Mouse (Mus musculus) c-Kit-negative CD71-positive TER-119-positive erythroid progenitor cells, embryonic 14.5 days (primary cell): Measurements from ENCODE around the gene Mcts2.
A peak's percentile ranks its signal among the peaks of the same experiment; 100 is the strongest.
"Not testable (repeated sequence)": the region's sequence is repeated elsewhere in the genome, so short reads cannot be mapped to it uniquely, and the experiment has no call there.

ENCODE experiments used
- DNase-seq: peaks from one replicate; pipeline ENCODE4 v3.0.0-alpha.2; 2013; ENCODE audit warnings: low read depth, low spot score

Mcts2 gene

DNA sequence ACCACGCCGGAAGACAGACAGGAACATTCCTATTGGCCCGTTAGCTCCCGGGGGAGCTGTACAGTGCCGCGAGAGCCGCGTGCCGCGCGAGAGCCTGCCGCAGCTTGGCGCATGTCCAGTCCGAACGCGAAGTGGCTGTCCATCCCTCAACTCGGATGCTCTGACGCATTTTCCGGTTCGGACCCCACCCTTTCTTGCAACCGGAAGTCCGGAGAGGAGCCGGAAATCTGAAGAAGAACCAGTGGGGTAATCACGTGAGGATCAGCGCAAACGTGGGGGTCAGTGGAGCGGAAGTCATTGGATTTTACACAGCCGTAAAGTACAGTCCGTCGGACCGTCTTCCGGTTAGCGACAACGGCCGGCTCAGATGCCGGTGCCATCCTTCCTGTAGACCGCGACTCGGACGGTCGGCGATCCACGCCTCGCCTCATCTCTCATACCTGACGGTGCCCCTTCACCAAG is at the start of gene Mcts2:
Mcts2 (plus strand) TSS at position 230 of the 462 bp plus-strand sequence.
- peak; percentile 74 for DNase-seq

- DNase-seq: no peak
Observed at GRCm38 (mm10) chr2:152637381-152637780, 49.5 kb upstream of the Mcts2 start.

- no peak for DNase-seq
Observed at GRCm38 (mm10) chr2:152638865-152639264, 48.0 kb upstream of the Mcts2 start.

DNA sequence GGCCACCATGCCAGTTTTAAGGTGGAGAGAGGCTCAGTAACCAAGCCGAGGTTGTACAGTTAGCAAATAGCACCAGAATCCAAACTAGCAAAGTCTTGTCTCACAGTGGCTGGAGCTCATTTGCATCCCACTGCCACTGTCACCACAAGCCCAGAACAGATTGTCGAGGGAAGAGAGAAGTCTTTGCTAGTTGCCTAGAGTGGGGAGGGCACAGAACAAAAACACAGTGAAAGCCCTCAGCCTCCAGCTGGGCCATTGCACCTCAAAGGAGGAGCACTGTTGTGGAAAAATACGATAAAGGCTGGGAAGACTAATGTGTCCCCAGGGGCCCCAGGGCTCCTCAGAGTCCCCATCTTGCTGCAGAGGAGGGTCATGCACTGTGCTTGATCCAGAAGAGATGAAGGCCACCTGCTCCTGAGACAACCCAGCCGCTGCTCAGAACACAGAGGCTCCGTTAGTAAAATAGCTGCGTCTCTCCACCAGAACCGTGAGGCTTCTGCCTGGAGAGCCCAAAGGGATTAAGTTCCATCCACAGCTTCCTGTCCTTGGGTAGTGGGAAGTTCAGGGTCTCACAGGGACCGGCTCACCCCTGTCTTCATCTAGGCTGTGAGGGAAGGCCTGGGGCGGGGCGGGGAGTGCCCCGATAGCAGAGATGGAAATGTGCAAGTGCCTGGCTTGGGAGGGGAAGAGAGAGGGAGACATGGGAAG is 47.3 kb upstream of the Mcts2 start:
- DNase-seq: no peak

GRCm38 (mm10) chr2:152652901-152653620 is 33.8 kb upstream of the Mcts2 start:
- DNase-seq: no peak

GRCm38 (mm10) chr2:152653874-152654715 is 32.7 kb upstream of the Mcts2 start:
- no peak for DNase-seq

- DNase-seq: no peak
Observed at GRCm38 (mm10) chr2:152657398-152657797, 29.4 kb upstream of the Mcts2 start.

DNA sequence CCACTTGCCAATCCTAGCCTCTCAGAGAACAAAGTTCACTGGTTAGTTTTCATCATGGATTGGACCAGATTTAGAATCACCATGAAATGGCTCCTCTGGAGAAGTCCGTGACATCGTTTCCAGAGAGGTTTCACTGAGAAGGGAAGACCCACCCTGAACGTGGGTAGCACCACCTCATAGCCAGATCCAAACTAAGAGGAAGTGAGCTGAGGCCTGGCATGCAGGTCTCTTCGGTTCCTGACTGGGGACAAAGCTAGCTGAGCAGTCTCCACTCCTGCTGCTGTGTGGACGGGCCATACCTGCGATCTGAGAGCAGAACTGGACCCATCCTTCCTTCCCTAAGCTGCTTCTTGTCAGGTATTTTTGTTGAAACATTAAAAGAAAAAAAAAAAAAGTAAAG is 25.7 kb upstream of the Mcts2 start:
- no peak for DNase-seq

GRCm38 (mm10) chr2:152666191-152666590 is 20.6 kb upstream of the Mcts2 start:
- not testable (repeated sequence) for DNase-seq

- peak; percentile 73 for DNase-seq
Observed at GRCm38 (mm10) chr2:152669256-152669638, 17.6 kb upstream of the Mcts2 start, which contains the start of gene H13. Gene H13 (plus strand): TSS chr2:152669461.

- DNase-seq: no peak
Observed at GRCm38 (mm10) chr2:152669639-152670484, 17.0 kb upstream of the Mcts2 start.

DNA sequence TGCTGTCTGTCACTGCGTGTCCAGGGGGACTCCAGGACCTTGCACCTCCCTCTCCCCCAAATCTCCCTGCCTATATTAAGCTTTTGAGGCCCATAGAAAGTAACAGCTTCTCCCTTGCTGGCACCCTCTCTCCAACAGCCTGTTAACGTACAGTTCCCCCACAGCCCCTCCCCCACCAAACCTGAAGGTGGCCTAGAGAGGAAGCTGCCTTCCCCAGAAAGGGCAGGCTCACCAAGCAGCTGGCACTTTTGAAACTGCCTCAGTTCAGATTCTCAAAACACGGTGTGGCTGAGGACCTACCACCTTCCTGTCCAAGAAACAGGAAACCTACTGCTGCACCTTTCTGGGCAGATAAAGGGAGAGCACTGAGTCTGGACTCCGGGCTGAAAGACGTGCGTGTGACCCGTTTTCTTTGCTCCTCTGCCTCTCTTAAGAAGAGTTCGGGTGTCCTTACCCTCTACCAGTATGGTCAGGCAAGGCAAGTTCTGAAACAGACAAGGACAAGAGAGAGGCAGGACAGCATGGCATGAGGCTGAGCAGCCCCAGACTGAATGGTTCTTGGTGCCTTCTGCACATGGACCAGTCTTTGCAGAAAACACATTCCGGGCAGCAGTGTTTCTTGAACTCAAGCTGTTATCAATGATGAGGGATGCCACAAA is 15.7 kb upstream of the Mcts2 start:
- DNase-seq: no peak

- no peak for DNase-seq
Observed at GRCm38 (mm10) chr2:152671642-152671999, 15.2 kb upstream of the Mcts2 start.

DNA sequence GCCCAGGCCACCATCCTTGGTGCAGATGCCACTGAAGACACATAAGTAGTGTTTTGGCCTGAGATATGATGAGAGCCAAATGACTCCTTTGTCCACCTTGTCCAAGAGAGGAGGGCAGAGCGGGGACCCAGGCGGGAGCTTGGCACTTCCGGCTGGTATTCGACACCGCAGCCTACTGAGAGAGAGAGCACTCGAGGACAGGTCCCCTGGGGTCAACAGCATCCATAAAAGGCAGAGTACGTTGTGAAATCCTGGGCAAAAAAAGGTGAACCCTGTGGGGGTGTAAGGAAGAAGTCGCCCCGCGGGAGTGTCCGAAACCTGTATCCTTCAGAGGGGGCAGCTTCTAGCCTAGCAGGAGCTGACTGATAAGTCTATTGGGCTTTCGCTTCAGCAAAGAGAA is 14.7 kb upstream of the Mcts2 start:
- DNase-seq: no peak

- no peak for DNase-seq
Observed at GRCm38 (mm10) chr2:152674148-152674547, 12.7 kb upstream of the Mcts2 start.

GRCm38 (mm10) chr2:152675252-152675791 is 11.5 kb upstream of the Mcts2 start:
- DNase-seq: no peak

DNA sequence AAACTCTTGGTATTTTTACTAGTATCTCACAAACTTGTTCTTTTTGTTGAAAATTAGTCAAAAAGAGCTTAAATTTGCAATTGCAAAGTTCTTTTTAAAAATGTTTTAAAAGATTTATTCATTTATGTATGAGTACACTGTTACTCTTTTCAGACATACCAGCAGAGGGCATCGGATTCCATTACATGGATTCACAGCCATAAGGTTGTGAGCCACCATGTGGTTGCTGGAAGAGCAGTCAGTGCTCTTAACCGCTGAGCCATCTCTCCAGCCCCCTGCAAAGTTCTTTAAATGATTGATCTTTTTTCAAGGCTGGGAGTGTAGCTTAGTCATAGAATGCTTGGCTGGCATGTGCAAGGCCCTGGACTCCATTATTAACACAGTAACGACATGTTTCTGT is 8.5 kb upstream of the Mcts2 start:
- DNase-seq: no peak

GRCm38 (mm10) chr2:152678925-152679324 is 7.9 kb upstream of the Mcts2 start:
- no peak for DNase-seq

- no peak for DNase-seq
Observed at GRCm38 (mm10) chr2:152679701-152680355, 7.0 kb upstream of the Mcts2 start.

DNA sequence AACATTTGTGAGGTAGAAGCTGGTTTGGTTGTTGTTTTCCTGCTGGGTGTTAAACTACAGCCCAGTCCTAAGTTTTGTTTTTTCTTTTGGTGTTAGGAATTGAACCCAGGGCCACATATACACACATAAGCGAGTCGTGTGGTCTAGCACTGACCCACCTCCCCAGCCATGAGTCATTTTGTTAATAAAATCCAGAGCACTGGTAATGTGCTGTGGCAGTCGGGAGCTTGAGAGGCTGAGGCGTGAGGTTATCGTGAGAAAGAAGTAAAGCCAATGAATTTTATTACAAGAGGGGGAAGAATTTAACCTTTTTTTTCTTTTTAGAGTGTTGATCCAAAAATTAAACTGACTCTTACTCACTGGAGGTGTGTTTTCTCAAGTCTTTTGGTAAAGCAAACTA is 3.7 kb upstream of the Mcts2 start:
- no peak for DNase-seq
